ENCODE assay signal across 12 mouse cellular contexts in genomic region chr11:118645158-118645557, GRCm38 (mm10).
"Had no signal": no experiment of that assay in that cellular context is flagged by ENCODE, and none has a peak within 500 bp of the region (broad histone marks: within the 10 kb centered on the region; RNA-seq: fewer than 3 reads in every experiment).

No protein-coding gene starts in this region.

- DNase-seq: retina, postnatal 1 day; right cerebral cortex, adult 18-20 months; right cerebral cortex, postnatal 14 days; right cerebral cortex, postnatal 25 days; right cerebral cortex, postnatal 4 days; spleen, adult 18-20 months; thymus, adult 18-20 months; thymus, adult 2 months; thymus, postnatal 14 days; thymus, postnatal 25 days; thymus, postnatal 36 days; thymus, postnatal 4 days had no signal
